Mouse (Mus musculus) heart, embryonic 13.5 days (tissue): ENCODE data around the gene Ccndbp1. TPM values are rescaled to one million over a fixed set of nuclear protein-coding genes. Genes with fewer than 3 reads are reported as not detected.
"Not testable (repeated sequence)": the region's sequence is repeated elsewhere in the genome, so short reads cannot be mapped to it uniquely, and the experiment has no call there.

Experiments used
- ATAC-seq: fragments of 200-750 bp; cut with Nextera tagmentation; 2 replicates; pipeline ENCODE4 v1.8.0; 2017; ENCODE audit warnings: moderate TSS enrichment; ENCODE audit not compliant: insufficient number of reproducible peaks, low FRiP score, low TSS enrichment; ENCODE audit errors: extremely low read depth
- H3K27ac ChIP-seq: fragments of 300-500 bp; sonication (generic); replicated peaks from 2 replicates; pipeline ENCODE4 v1.5.1; 2015; ENCODE audit warnings: moderate library complexity, mild to moderate bottlenecking, inconsistent platforms
- H3K27me3 ChIP-seq: fragments of 300-500 bp; sonication (generic); replicated peaks from 2 replicates; pipeline ENCODE4 v1.6.1; 2015; ENCODE audit warnings: mild to moderate bottlenecking, inconsistent platforms
- H3K36me3 ChIP-seq: fragments of 300-500 bp; sonication (generic); 2 replicates; pipeline ENCODE4 v1.6.1; 2015; ENCODE audit warnings: mild to moderate bottlenecking, inconsistent platforms
- H3K4me1 ChIP-seq: fragments of 300-500 bp; sonication (generic); 2 replicates; pipeline ENCODE4 v1.6.1; 2015; ENCODE audit warnings: inconsistent platforms
- H3K4me2 ChIP-seq: fragments of 300-500 bp; sonication (generic); 2 replicates; pipeline ENCODE4 v1.6.1; 2015; ENCODE audit warnings: inconsistent platforms, mild to moderate bottlenecking, moderate library complexity
- H3K4me3 ChIP-seq: fragments of 300-500 bp; sonication (generic); 2 replicates; pipeline ENCODE4 v1.5.1; 2015; ENCODE audit warnings: moderate library complexity, mild to moderate bottlenecking, inconsistent platforms
- H3K9ac ChIP-seq: fragments of 300-500 bp; sonication (generic); 2 replicates; pipeline ENCODE4 v1.6.1; 2015; ENCODE audit warnings: inconsistent platforms, mild to moderate bottlenecking, moderate library complexity
- H3K9me3 ChIP-seq: fragments of 300-500 bp; sonication (generic); 2 replicates; pipeline ENCODE4 v1.6.1; 2016; ENCODE audit warnings: inconsistent platforms
- WGBS: fragments of 180-500 bp; shearing (Covaris S2); methylation state at CpG from one replicate; pipeline ENCODE4 v1.1.7; 2015; ENCODE audit warnings: mixed read lengths; 5-methylcytosine and 5-hydroxymethylcytosine counted together
- polyA plus RNA-seq: library from polyadenylated mRNA; unstranded; fragments of >200 nt; fragmentation: Nextera tagmentation; extraction: Ambion mirVana; gene quantifications from 2 replicates; pipeline ENCODE4 v1.2.1, GENCODE M21; 2015

The Ccndbp1 gene
- polyA plus RNA-seq: 37.3 and 38.3 TPM in 2 replicates

DNA sequence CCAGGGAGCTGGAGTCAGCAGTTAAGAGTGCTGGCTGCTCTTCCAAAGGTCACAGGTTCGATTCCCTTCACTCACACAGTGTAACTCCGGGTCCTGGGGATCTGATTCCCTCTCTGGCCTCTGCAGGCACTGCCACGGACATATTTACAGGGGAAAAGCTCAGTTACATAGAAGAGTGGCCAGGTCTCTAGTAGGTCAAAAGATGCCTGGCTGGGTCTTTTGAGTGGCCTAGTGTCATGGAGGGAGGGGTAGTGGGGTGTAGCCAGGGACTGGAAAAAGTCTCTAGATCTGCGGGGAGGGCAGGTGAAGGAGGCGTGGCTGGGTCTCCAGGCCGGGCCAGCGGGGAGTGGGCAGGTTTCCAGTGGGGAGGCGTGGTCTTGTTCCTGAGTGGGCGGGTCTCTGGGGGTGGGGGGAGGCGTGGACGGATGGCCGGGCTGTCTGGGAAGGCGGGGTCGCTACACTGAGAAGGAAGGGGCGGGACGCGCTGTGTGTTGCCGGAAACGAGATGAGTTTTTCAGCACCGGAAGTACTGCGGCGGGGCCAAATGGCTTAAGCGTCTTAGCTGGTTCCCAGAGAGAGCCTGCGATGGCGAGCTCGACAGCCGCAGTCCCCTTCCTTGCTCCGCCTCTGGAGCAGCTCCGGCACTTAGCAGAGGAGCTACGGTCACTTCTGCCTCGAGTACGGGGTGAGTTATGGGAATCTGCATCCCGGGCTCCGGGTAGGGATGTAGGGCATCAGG, at the start of gene Ccndbp1:
Gene Ccndbp1 (plus strand): TSS at position 479 of the 739 bp plus-strand sequence.
- Histone ChIP-seq H3K9ac (peak within 1 kb of the TSS; percentile 86), H3K4me2 (peak within 1 kb of the TSS; percentile 89), H3K36me3 (peaks cover 26% of the 10 kb centered on the region), H3K27ac (peak within 1 kb of the TSS; percentile 16; the same call in 1 of the 2 replicates), H3K9me3 (no peaks in the 10 kb centered on the region), H3K4me1 (peaks cover 9% of the 10 kb centered on the region), H3K27me3 (no peaks in the 10 kb centered on the region), H3K4me3 (peak within 1 kb of the TSS; percentile 94)
- WGBS: 2% methylated on average over 31 of the region's 34 CpGs
- peak; percentile 97 for ATAC-seq

DNA sequence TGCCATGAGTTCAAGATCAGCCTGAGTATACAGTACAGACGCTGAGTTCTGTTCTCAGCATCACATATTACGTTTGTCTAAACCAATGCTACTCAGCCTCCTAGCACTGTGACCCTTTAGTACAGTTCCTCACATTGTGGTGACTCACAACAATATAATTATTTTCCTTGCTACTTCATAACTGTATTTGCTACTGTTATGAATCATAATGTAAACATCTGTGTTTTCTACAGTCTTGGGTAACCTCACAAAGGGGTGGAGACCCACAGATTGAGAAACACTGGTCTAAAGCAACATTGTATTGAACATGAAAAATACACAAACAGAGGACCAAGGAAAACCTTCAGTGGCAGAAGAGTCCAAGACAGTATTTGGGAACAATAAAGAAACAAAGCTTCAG, 48.8 kb upstream of the Ccndbp1 start:
- Histone ChIP-seq H3K4me3 (no peak overlapping the region), H3K27ac (no peak overlapping the region), H3K27me3 (no peaks in the 10 kb centered on the region), H3K4me2 (no peak overlapping the region), H3K4me1 (no peaks in the 10 kb centered on the region), H3K36me3 (peaks cover 42% of the 10 kb centered on the region), H3K9me3 (no peaks in the 10 kb centered on the region), H3K9ac (no peak overlapping the region)
- no peak for ATAC-seq
- 90% methylated on average over 2 of the region's 2 CpGs for WGBS

DNA sequence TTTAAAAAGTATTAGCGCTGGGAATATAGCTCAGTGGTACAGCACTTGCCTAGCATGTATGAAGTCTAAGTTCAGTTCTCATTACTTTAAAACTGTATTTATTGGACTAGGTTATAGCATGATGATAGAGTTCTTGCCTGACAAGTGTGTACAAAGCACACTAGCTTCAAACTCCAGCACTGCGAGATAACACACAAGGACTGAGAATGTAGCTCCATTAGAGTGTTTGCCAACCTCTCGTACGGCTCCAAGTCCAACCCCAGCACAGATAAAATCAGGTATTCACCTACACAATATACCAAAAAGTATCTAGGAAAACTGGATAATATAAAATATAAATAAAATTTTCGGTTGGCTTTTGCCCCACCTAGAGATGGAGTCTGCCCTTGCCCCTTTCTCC, 48.4 kb upstream of the Ccndbp1 start:
- Histone ChIP-seq H3K36me3 (peaks cover 37% of the 10 kb centered on the region), H3K9ac (no peak overlapping the region), H3K4me1 (no peaks in the 10 kb centered on the region), H3K27ac (no peak overlapping the region), H3K4me2 (no peak overlapping the region), H3K4me3 (no peak overlapping the region), H3K9me3 (no peaks in the 10 kb centered on the region), H3K27me3 (no peaks in the 10 kb centered on the region)
- 76% methylated on average over 5 of the region's 5 CpGs for WGBS
- no peak for ATAC-seq

DNA sequence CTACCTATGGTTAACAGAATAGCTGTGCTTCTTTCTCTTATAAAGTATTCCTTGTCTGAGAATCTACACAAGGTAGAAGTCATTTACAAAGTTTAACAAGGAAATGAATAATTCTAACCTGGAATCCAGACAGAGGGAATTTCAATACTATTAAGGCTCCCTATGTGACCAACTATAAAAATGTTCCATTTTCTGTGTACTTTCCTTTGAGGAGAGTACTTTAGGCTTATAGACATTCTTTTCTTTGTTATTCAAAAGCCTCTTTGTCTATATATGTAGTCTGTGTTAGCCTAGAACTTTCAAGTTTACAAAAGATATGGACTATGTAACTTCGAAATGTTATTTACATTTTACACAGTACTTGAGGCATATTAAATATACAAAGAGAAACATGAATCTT, 47.9 kb upstream of the Ccndbp1 start:
- Histone ChIP-seq H3K4me1 (no peaks in the 10 kb centered on the region), H3K36me3 (peaks cover 33% of the 10 kb centered on the region), H3K9me3 (no peaks in the 10 kb centered on the region), H3K4me3 (no peak overlapping the region), H3K27me3 (no peaks in the 10 kb centered on the region), H3K4me2 (no peak overlapping the region), H3K9ac (no peak overlapping the region), H3K27ac (no peak overlapping the region)
- 87% methylated on average over 1 of the region's 1 CpGs for WGBS
- no peak for ATAC-seq

DNA sequence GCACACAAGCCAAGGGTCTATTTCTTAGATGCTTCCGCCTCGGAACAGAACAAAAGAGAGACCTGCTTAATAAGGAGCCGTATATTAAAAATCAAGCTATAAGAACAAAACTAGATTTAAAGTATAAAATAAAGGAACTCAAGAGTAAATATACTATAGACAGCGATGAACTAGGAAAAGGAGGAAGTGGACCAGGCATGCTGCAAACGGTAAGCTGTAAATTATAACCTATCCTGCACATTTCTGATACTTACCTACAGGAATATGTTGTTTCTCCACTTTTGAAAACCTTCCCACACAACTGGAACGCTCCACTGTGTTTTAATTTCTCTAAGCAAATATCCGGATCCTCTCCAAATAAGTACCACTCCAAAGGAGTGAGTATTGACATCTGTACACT, 45.1 kb upstream of the Ccndbp1 start:
- Histone ChIP-seq H3K27me3 (no peaks in the 10 kb centered on the region), H3K27ac (no peak overlapping the region), H3K36me3 (peaks cover 39% of the 10 kb centered on the region), H3K4me3 (no peak overlapping the region), H3K4me2 (no peak overlapping the region), H3K9ac (no peak overlapping the region), H3K9me3 (no peaks in the 10 kb centered on the region), H3K4me1 (peaks cover 6% of the 10 kb centered on the region; the same call in 1 of the 2 replicates)
- 90% methylated on average over 7 of the region's 7 CpGs for WGBS
- ATAC-seq: no peak

DNA sequence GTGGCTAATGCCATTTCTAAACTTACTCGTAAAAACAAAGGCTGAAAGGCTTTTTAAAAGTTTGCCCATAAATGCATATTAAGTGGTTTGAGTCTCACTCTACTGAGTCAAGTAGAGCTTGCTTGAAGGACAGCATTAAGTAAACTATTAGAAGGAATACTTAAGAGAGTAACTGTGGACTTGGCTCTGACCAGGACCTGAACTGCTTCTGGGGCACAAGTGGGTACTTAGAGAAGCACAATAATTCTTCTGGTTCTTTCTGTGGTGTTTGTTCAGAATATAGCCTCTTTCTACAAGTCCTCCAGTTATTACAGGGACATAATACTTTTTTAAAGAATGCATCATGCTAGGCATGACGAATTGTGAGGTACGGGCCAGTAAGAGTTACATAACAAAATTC, 42.7 kb upstream of the Ccndbp1 start:
- H3K4me2 ChIP-seq: no peak overlapping the region
- H3K4me1 ChIP-seq: peaks cover 20% of the 10 kb centered on the region
- H3K9me3 ChIP-seq: no peaks in the 10 kb centered on the region
- no peak overlapping the region for H3K27ac ChIP-seq
- 93% methylated on average over 3 of the region's 3 CpGs for WGBS
- no peaks in the 10 kb centered on the region for H3K27me3 ChIP-seq
- no peak overlapping the region for H3K4me3 ChIP-seq
- peaks cover 21% of the 10 kb centered on the region for H3K36me3 ChIP-seq
- no peak for ATAC-seq
- H3K9ac ChIP-seq: no peak overlapping the region

DNA sequence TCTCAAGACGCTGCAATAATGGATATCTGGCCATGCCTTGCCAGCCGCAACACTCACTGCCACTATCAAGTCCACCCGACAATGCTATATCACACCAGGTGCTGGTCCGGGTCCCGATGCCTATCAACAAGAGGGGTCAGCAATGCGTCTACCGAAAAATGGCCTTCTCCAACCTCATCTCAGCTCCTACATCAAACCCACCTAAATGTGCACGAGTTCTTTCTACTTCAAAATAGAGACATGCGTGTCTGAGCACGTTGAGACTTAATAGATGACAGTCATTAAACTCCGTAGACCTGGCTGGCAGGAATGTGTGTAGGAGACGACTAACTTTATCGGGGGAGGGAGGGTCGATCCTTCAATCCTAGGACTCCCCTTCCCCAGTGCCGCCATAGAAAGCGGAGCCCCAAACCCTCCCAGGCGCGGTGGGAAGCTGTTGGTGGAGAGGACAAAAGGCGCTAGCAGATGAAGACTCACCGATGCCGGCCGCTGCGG, 38.1 kb upstream of the Ccndbp1 start:
- Histone ChIP-seq H3K4me3 (peak overlapping the region; percentile 83), H3K36me3 (peaks cover 12% of the 10 kb centered on the region; the same call in 1 of the 2 replicates), H3K4me1 (peaks cover 25% of the 10 kb centered on the region), H3K9me3 (no peaks in the 10 kb centered on the region), H3K4me2 (peak overlapping the region; percentile 89), H3K27me3 (peaks cover 7% of the 10 kb centered on the region), H3K27ac (peak overlapping the region; percentile 84), H3K9ac (peak overlapping the region; percentile 93)
- no peak for ATAC-seq
- 1% methylated on average over 23 of the region's 23 CpGs for WGBS

DNA sequence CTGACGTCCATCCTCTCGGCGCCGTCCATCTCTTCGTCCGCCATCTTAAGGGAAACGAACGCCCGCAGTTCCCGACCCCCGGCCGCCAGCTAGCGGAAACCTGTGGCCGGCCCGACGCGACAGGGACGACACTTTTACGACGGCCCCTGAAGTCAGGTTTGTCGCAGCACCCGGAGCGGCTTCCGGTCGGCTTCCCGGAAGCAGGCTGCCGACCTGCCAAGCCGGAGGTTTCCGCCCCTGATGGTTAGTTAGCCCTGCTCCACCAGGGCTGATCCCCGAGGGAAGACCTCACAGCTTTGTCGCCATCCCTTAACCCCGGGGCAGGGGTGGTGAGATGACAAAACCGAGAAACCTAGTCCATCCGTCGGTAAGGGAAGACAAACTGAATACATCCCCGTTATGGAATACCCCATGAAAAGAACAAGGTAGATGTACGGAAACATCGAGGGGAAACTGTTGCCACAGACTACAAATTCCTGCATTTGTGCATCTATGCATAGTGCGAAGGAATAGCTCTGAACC, 37.6 kb upstream of the Ccndbp1 start, which contains the start of gene Ubr1:
Gene Ubr1 (minus strand): TSS at position 157 of the 522 bp plus-strand sequence.
- Histone ChIP-seq H3K4me1 (peaks cover 25% of the 10 kb centered on the region), H3K4me2 (peak within 1 kb of the TSS; percentile 89), H3K27me3 (peaks cover 7% of the 10 kb centered on the region), H3K27ac (peak within 1 kb of the TSS; percentile 84), H3K9me3 (no peaks in the 10 kb centered on the region), H3K4me3 (peak within 1 kb of the TSS; percentile 83), H3K9ac (peak within 1 kb of the TSS; percentile 93), H3K36me3 (peaks cover 12% of the 10 kb centered on the region; the same call in 1 of the 2 replicates)
- under 1% methylated on average over 35 of the region's 39 CpGs for WGBS
- ATAC-seq: peak; percentile 57; the same call in 1 of the 2 replicates

DNA sequence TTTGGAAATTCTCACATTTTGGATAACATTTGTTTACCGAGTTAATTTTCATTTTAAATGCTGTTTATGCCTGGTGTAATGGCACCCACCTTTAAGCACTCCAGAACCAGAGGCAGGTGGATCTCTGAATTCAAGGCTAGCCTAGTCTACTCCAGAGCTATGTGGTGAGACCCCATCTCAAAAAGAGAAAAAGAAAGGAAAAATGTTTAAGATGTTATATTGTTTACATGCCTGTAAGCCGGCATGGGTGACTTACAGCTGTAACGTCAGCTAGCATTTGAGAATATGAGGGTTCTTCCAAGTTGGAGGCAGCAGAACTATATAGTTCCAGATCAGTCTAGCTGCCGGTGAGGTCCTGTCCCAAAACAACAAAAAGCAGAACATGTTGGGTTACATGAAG, 36.4 kb upstream of the Ccndbp1 start:
- Histone ChIP-seq H3K9ac (no peak overlapping the region), H3K4me1 (peaks cover 19% of the 10 kb centered on the region), H3K27ac (no peak overlapping the region), H3K36me3 (peaks cover 7% of the 10 kb centered on the region; the same call in 1 of the 2 replicates), H3K4me2 (no peak overlapping the region), H3K27me3 (peaks cover 7% of the 10 kb centered on the region), H3K9me3 (no peaks in the 10 kb centered on the region), H3K4me3 (no peak overlapping the region)
- no peak for ATAC-seq
- WGBS: 85% methylated on average over 4 of the region's 4 CpGs

DNA sequence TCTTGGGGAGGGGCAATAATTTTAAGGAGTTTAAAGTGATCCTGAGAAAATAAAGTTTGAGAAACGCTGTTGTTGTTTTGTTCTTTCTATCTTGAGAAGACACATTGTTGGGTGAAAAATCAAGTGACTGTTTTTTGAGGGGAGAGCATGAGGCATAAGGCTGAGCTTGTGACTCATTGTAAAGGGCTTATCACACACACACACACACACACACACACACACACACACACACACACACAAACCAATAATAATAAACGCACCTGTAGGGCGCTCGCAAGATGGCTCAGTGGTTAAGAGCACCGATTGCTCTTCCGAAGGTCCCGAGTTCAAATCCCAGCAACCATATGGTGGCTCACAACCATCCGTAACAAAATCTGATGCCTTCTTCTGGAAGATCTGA, 35.9 kb upstream of the Ccndbp1 start:
- not testable (repeated sequence) for H3K9me3 ChIP-seq, H3K4me3 ChIP-seq, ATAC-seq, H3K27ac ChIP-seq, H3K4me2 ChIP-seq, H3K36me3 ChIP-seq, H3K27me3 ChIP-seq, H3K9ac ChIP-seq
- WGBS: 91% methylated on average over 8 of the region's 8 CpGs
- H3K4me1 ChIP-seq: peaks cover 19% of the 10 kb centered on the region

DNA sequence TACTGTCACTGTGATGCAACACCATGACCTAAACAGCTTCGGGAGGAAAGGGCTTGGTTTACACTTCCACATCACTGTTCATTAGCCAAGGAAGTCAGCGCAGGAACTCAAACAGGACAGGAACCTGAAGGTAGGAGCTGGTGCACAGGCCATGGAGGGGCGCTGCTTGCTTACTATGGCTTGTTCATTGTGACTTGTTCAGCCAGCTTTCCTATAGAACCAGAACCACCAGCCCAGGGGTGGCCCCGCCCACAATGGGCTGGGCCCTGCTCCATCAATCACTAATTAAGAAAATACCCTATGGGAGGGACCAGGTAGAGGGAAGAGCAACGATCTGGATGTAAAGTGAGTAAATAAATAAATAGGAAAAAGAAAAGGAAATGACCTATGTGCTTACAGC, 35.2 kb upstream of the Ccndbp1 start:
- Histone ChIP-seq H3K27me3 (peaks cover 7% of the 10 kb centered on the region), H3K4me3 (no peak overlapping the region), H3K9me3 (no peaks in the 10 kb centered on the region), H3K9ac (no peak overlapping the region), H3K4me1 (peaks cover 21% of the 10 kb centered on the region), H3K27ac (no peak overlapping the region), H3K36me3 (no peaks in the 10 kb centered on the region), H3K4me2 (peak overlapping the region; percentile 34)
- no peak for ATAC-seq
- 16% methylated on average over 5 of the region's 5 CpGs for WGBS
